Mouse (Mus musculus) ES-E14 (cell line): ENCODE measurements at regions not wholly inside any gene's neighbourhood (a gene's known extent, or its start where the extent isn't known, plus 50 kb on each side); places are given as distances from the start of the nearest gene placed in this dataset.

Source experiments
- HCFC1 ChIP-seq: IDR thresholded peaks from 2 replicates; pipeline ENCODE4 v1.6.1; 2012; ENCODE audit warnings: low read length, inconsistent platforms, borderline replicate concordance; ENCODE audit not compliant: insufficient read depth
- MAFK ChIP-seq: IDR thresholded peaks from 2 replicates; pipeline ENCODE4 v1.6.1; 2014; ENCODE audit warnings: mild to moderate bottlenecking, low read depth, low read length, inconsistent platforms; ENCODE audit not compliant: insufficient read depth
- ZNF384 ChIP-seq: IDR thresholded peaks from 2 replicates; pipeline ENCODE4 v1.6.1; 2012; ENCODE audit warnings: low read depth, low read length, inconsistent platforms

GRCm38 (mm10) chr12:45468093-45468492 is 393.6 kb upstream of the Stxbp6 start:
- TF ChIP-seq HCFC1 (no peak), ZNF384 (no peak), MAFK (no peak)
